Mouse (Mus musculus) myocyte (in vitro differentiated cells): ENCODE data around the gene Igdcc3. TPM values are rescaled to one million over a fixed set of nuclear protein-coding genes. Genes with fewer than 3 reads are reported as not detected.

Source experiments
- H3K27me3 ChIP-seq: one replicate; pipeline ENCODE4 v1.6.1; 2011; ENCODE audit not compliant: control insufficient read depth, insufficient read depth, insufficient read length
- H3K36me3 ChIP-seq: one replicate; pipeline ENCODE4 v1.6.1; 2011; ENCODE audit not compliant: control insufficient read depth, insufficient read depth
- H3K4me2 ChIP-seq: one replicate; pipeline ENCODE4 v1.6.1; 2011; ENCODE audit warnings: low read depth, control low read depth
- H3K4me3 ChIP-seq: one replicate; pipeline ENCODE4 v1.5.1; 2011; ENCODE audit warnings: mild to moderate bottlenecking, control low read depth, moderate library complexity
- H3K79me2 ChIP-seq: one replicate; pipeline ENCODE4 v1.6.1; 2011; ENCODE audit not compliant: control insufficient read depth, insufficient read depth
- H3ac ChIP-seq: one replicate; pipeline ENCODE4 v1.6.1; 2011; ENCODE audit not compliant: control insufficient read depth, insufficient read length
- CEBPB ChIP-seq: IDR thresholded peaks from 2 replicates; pipeline ENCODE4 v1.6.1; 2011; ENCODE audit warnings: mild to moderate bottlenecking, moderate library complexity; ENCODE audit not compliant: poor library complexity, insufficient read depth, severe bottlenecking
- E2F4 ChIP-seq: IDR thresholded peaks from one replicate; pipeline ENCODE4 v1.6.1; 2011; ENCODE audit warnings: mild to moderate bottlenecking, control low read depth, moderate library complexity; ENCODE audit not compliant: insufficient read depth
- MAX ChIP-seq: IDR thresholded peaks from one replicate; pipeline ENCODE4 v1.6.1; 2011; ENCODE audit warnings: low read depth, mild to moderate bottlenecking, control low read depth
- MYOD1 ChIP-seq, 3 experiments: IDR thresholded peaks; one replicate each; pipeline ENCODE4 v1.6.1; 2011; ENCODE audit warnings: control low read depth in 2 of 3, low read depth in 2 of 3, mild to moderate bottlenecking in 2 of 3, moderate library complexity in 1 of 3; ENCODE audit not compliant: insufficient read length in 2 of 3, control insufficient read depth in 1 of 3
- MYOG ChIP-seq, 3 experiments: IDR thresholded peaks; one replicate each; pipeline ENCODE4 v1.6.1; 2011; ENCODE audit warnings: control low read depth in 2 of 3, low read depth in 2 of 3, mild to moderate bottlenecking in 2 of 3; ENCODE audit not compliant: insufficient read length in 2 of 3, control insufficient read depth in 1 of 3, insufficient read depth in 1 of 3
- POLR2A ChIP-seq: IDR thresholded peaks from one replicate; pipeline ENCODE4 v1.6.1; 2011; ENCODE audit warnings: low read depth, mild to moderate bottlenecking, control low read depth, moderate library complexity; ENCODE audit not compliant: insufficient read length
- POLR2AphosphoS2 ChIP-seq: IDR thresholded peaks from one replicate; pipeline ENCODE4 v1.6.1; 2011; ENCODE audit warnings: low read depth, control low read depth; ENCODE audit not compliant: insufficient read length
- REST ChIP-seq: IDR thresholded peaks from one replicate; pipeline ENCODE4 v1.6.1; 2011; ENCODE audit warnings: mild to moderate bottlenecking, control low read depth, moderate library complexity; ENCODE audit not compliant: insufficient read depth, insufficient read length
- SRF ChIP-seq: IDR thresholded peaks from one replicate; pipeline ENCODE4 v1.6.1; 2011; ENCODE audit warnings: low read depth; ENCODE audit not compliant: control insufficient read depth, insufficient read length
- TCF12 ChIP-seq: IDR thresholded peaks from one replicate; pipeline ENCODE4 v1.6.1; 2011; ENCODE audit warnings: mild to moderate bottlenecking, control low read depth; ENCODE audit not compliant: poor library complexity, insufficient read depth, severe bottlenecking
- TCF3 ChIP-seq: IDR thresholded peaks from one replicate; pipeline ENCODE4 v1.6.1; 2011; ENCODE audit warnings: low read depth, control low read depth; ENCODE audit not compliant: insufficient read length
- USF1 ChIP-seq: IDR thresholded peaks from one replicate; pipeline ENCODE4 v1.6.1; 2011; ENCODE audit warnings: low read depth, mild to moderate bottlenecking, control low read depth, moderate library complexity
- polyA plus RNA-seq: library from polyadenylated mRNA; unstranded; fragments of >200 nt; fragmentation: generic; extraction: Trizol; gene quantifications from one replicate; pipeline ENCODE4 v1.2.1, GENCODE M21; 2012; ENCODE audit warnings: missing spikeins

Igdcc3 gene
- polyA plus RNA-seq, 1 experiment = not detected

- TF ChIP-seq TCF12 = no peak
- no peak for TF ChIP-seq POLR2AphosphoS2
- no peak for TF ChIP-seq REST
- TF ChIP-seq MYOG (IDR thresholded peaks at IDR 0.05; ENCODE audit: control insufficient read depth in 1 of 3, insufficient read depth in 1 of 3, insufficient read length in 2 of 3, low read depth in 2 of 3) = no peak
- no peak for TF ChIP-seq CEBPB
- TF ChIP-seq SRF = no peak
- no peak for TF ChIP-seq USF1
- TF ChIP-seq E2F4 = no peak
- no peak for TF ChIP-seq MYOD1 (IDR thresholded peaks at IDR 0.05; ENCODE audit: control insufficient read depth in 1 of 3, insufficient read length in 2 of 3, low read depth in 2 of 3)
- TF ChIP-seq POLR2A = no peak
- no peak for TF ChIP-seq MAX
- peaks cover 62% of the 10 kb centered on the region for H3K27me3 ChIP-seq
- no peak overlapping the region for H3K4me3 ChIP-seq
- no peaks in the 10 kb centered on the region for H3K79me2 ChIP-seq
- H3K36me3 ChIP-seq = no peaks in the 10 kb centered on the region
- H3ac ChIP-seq = no peak overlapping the region
- H3K4me2 ChIP-seq = peak overlapping the region; percentile 83
Measured at GRCm38 (mm10) chr9:65142399-65142798, 1.4 kb downstream of the Igdcc3 start.

- peaks cover 60% of the 10 kb centered on the region for H3K27me3 ChIP-seq
- H3K36me3 ChIP-seq = no peaks in the 10 kb centered on the region
- TF ChIP-seq POLR2AphosphoS2 (no peak), MYOG (IDR thresholded peaks at IDR 0.05; ENCODE audit: control insufficient read depth in 1 of 3, insufficient read depth in 1 of 3, insufficient read length in 2 of 3, low read depth in 2 of 3) (no peak), USF1 (no peak), CEBPB (no peak), SRF (no peak), MYOD1 (IDR thresholded peaks at IDR 0.05; ENCODE audit: control insufficient read depth in 1 of 3, insufficient read length in 2 of 3, low read depth in 2 of 3) (no peak), REST (no peak), MAX (no peak), TCF3 (no peak), TCF12 (no peak), POLR2A (no peak), E2F4 (no peak)
- no peaks in the 10 kb centered on the region for H3K79me2 ChIP-seq
- H3K4me3 ChIP-seq = no peak overlapping the region
- H3ac ChIP-seq = no peak overlapping the region
- no peak overlapping the region for H3K4me2 ChIP-seq
Measured at GRCm38 (mm10) chr9:65146001-65146400, 5.0 kb downstream of the Igdcc3 start.

DNA sequence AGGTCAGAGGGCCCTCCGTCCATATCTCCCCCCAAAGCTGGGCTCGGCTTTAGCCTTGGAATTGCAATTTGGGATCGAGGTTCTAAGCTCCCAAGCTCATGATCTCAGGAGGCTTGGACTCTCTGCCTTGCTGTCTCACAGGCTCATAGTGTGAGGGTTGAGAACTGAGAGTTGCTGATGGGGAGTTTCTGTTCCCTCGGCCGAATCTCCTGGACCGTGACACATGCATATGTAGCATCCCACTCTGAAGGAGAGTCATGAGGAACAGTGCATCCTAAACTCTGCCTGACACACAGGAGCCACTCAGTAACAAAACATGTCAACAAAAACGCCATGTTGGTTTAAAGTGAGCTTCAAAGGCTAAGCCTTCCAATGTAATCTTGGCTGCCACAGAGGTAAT lies 7.5 kb downstream of the Igdcc3 start:
- H3K27me3 ChIP-seq = peaks cover 42% of the 10 kb centered on the region

GRCm38 (mm10) chr9:65152711-65153330 lies 11.8 kb downstream of the Igdcc3 start:
- Histone ChIP-seq H3K79me2 (no peaks in the 10 kb centered on the region), H3K4me3 (no peak overlapping the region), H3K36me3 (no peaks in the 10 kb centered on the region), H3K27me3 (peaks cover 36% of the 10 kb centered on the region), H3ac (no peak overlapping the region), H3K4me2 (no peak overlapping the region)
- TF ChIP-seq CEBPB (no peak), POLR2AphosphoS2 (no peak), TCF3 (no peak), POLR2A (no peak), MYOG (IDR thresholded peaks at IDR 0.05; ENCODE audit: control insufficient read depth in 1 of 3, insufficient read depth in 1 of 3, insufficient read length in 2 of 3, low read depth in 2 of 3) (no peak), SRF (no peak), TCF12 (no peak), E2F4 (no peak)

More for the DNA sequence above, 7.5 kb downstream of the Igdcc3 start:
- H3K4me3 ChIP-seq = no peak overlapping the region
- no peak for TF ChIP-seq SRF
- no peak for TF ChIP-seq MYOD1 (IDR thresholded peaks at IDR 0.05; ENCODE audit: control insufficient read depth in 1 of 3, insufficient read length in 2 of 3, low read depth in 2 of 3)
- TF ChIP-seq CEBPB = no peak
- TF ChIP-seq E2F4 = no peak
- TF ChIP-seq USF1 = no peak
- TF ChIP-seq REST = no peak
- no peak for TF ChIP-seq POLR2A
- no peak for TF ChIP-seq MYOG (IDR thresholded peaks at IDR 0.05; ENCODE audit: control insufficient read depth in 1 of 3, insufficient read depth in 1 of 3, insufficient read length in 2 of 3, low read depth in 2 of 3)
- no peak for TF ChIP-seq TCF12
- H3K4me2 ChIP-seq = no peak overlapping the region
- H3ac ChIP-seq = no peak overlapping the region
- H3K36me3 ChIP-seq = no peaks in the 10 kb centered on the region
- no peaks in the 10 kb centered on the region for H3K79me2 ChIP-seq

DNA sequence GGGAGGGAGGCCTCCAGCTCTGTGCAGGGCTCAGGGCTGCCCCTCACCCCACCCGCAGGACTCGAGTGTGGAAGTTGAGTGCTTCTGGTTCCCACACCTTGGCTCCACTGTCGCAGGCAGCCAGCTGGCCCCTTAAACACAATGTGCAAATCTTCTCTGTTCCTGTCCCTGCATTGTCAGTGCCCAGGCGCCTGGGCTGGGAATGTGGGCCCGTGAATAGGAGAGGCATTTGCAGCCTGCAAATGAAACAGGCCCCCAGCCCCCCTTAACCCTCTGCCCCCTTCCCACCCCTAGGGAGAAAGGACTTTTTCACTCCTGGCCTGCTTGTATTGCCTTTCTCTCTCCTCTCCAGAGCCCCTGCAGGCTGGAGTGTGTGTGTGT lies 12.3 kb downstream of the Igdcc3 start:
- Histone ChIP-seq H3ac (no peak overlapping the region), H3K36me3 (no peaks in the 10 kb centered on the region), H3K27me3 (peaks cover 39% of the 10 kb centered on the region), H3K4me2 (no peak overlapping the region), H3K79me2 (no peaks in the 10 kb centered on the region), H3K4me3 (no peak overlapping the region)
- TF ChIP-seq E2F4 (no peak), MAX (no peak), REST (no peak), MYOD1 (IDR thresholded peaks at IDR 0.05; ENCODE audit: control insufficient read depth in 1 of 3, insufficient read length in 2 of 3, low read depth in 2 of 3) (no peak), CEBPB (no peak), POLR2A (no peak), TCF3 (no peak), SRF (no peak), USF1 (no peak), POLR2AphosphoS2 (no peak), MYOG (IDR thresholded peaks at IDR 0.05; ENCODE audit: control insufficient read depth in 1 of 3, insufficient read depth in 1 of 3, insufficient read length in 2 of 3, low read depth in 2 of 3) (no peak), TCF12 (no peak)
